Mouse (Mus musculus) frontal cortex, adult 2 months (tissue): ENCODE measurements at regions not wholly inside any gene's neighbourhood (a gene's known extent, or its start where the extent isn't known, plus 50 kb on each side); places are given as distances from the start of the nearest gene placed in this dataset.
"Not testable (repeated sequence)": the region's sequence is repeated elsewhere in the genome, so short reads cannot be mapped to it uniquely, and the experiment has no call there.

Experiments
- DNase-seq, 2 experiments: peaks; one replicate each; pipeline ENCODE4 v3.0.0; 2022; ENCODE audit warnings: low spot score in 1 of 2; ENCODE audit errors: extremely low spot score in 1 of 2

GRCm38 (mm10) chr1:79379736-79380135 lies 60.2 kb downstream of the Scg2 start:
- DNase-seq, result no peak

GRCm38 (mm10) chr1:79374811-79375210 lies 65.1 kb downstream of the Scg2 start:
- DNase-seq, result no peak

GRCm38 (mm10) chr1:79357291-79358045 lies 82.5 kb downstream of the Scg2 start:
- DNase-seq, result no peak

GRCm38 (mm10) chr1:79346511-79346910 lies 93.4 kb downstream of the Scg2 start:
- no peak for DNase-seq

- DNase-seq, result peak in 1 of 2 experiments; percentile 28
These were observed 104.3 kb downstream of the Scg2 start for GRCm38 (mm10) chr1:79335480-79336114.

- DNase-seq, result no peak
These were observed 122.7 kb downstream of the Scg2 start for GRCm38 (mm10) chr1:79317194-79317593.

GRCm38 (mm10) chr1:79314774-79315173 lies 125.1 kb downstream of the Scg2 start:
- DNase-seq, result no peak

GRCm38 (mm10) chr1:79312153-79312552 lies 127.8 kb downstream of the Scg2 start:
- peak; percentile 13 to 65 for DNase-seq

- DNase-seq, result no peak
These were observed 136.3 kb downstream of the Scg2 start for GRCm38 (mm10) chr1:79303602-79304001.

- DNase-seq, result no peak
These were observed 140.3 kb downstream of the Scg2 start for GRCm38 (mm10) chr1:79299639-79300038.

- peak; percentile 9 to 43 for DNase-seq
These were observed 180.2 kb downstream of the Scg2 start for GRCm38 (mm10) chr1:79259726-79260125.

- no peak for DNase-seq
These were observed 226.9 kb downstream of the Scg2 start for GRCm38 (mm10) chr1:79212970-79213369.

GRCm38 (mm10) chr1:79212471-79212870 lies 227.4 kb downstream of the Scg2 start:
- DNase-seq, result peak in 1 of 2 experiments; percentile 11

- not testable (repeated sequence) for DNase-seq
These were observed 227.9 kb downstream of the Scg2 start for GRCm38 (mm10) chr1:79211981-79212380.

GRCm38 (mm10) chr1:79207207-79207606 lies 232.7 kb downstream of the Scg2 start:
- DNase-seq, result no peak

GRCm38 (mm10) chr1:79197682-79198081 lies 242.2 kb downstream of the Scg2 start:
- DNase-seq, result no peak

GRCm38 (mm10) chr1:79191031-79191430 lies 248.9 kb downstream of the Scg2 start:
- no peak for DNase-seq

GRCm38 (mm10) chr1:79183534-79184411 lies 256.1 kb downstream of the Scg2 start:
- no peak for DNase-seq

- peak; percentile 9 to 47 for DNase-seq
These were observed 295.8 kb downstream of the Scg2 start for GRCm38 (mm10) chr1:79144113-79144512.
